Mouse (Mus musculus) heart, adult 2 months (tissue): Measurements from ENCODE around the gene Nub1.
"Not testable (repeated sequence)": the region's sequence is repeated elsewhere in the genome, so short reads cannot be mapped to it uniquely, and the experiment has no call there.

Experiments used
- CTCF ChIP-seq: fragments of 200-600 bp; IDR thresholded peaks from 2 replicates; pipeline ENCODE4 v1.8.1; 2022; ENCODE audit warnings: antibody characterized with exemption, mild to moderate bottlenecking, moderate library complexity
- POLR2A ChIP-seq: fragments of 200-500 bp; IDR thresholded peaks from 2 replicates; pipeline ENCODE4 v1.6.1; 2011; ENCODE audit warnings: mild to moderate bottlenecking, low read depth, low read length, control low read depth; ENCODE audit not compliant: insufficient read depth

GRCm38 (mm10) chr5:24686671-24687420 is 1.5 kb downstream of the Nub1 start:
- not testable (repeated sequence) for TF ChIP-seq CTCF, POLR2A
